ENCODE assay signal across 23 mouse cellular contexts in the genomic region with DNA sequence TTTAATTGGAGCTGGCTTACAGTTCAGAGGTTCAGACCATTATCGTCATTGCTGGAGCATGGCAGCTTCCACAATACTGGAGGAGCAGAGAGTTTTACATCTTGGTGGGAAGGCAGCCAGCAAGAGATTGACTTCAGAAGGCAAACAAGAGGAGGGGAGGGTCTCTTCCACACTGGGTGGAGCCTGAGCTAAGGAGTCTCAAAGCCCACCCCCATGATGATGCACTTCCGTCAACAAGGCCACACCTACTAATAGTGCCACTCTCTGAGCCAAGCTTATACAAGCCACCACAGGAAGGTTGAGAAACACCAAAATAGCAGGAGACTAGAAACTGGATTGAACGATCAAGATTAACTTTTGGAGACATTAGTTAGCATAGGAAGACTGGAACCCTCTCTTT. TPM values are rescaled to one million over a fixed set of nuclear protein-coding genes. Genes with fewer than 3 reads are reported as not detected.
"Had no signal": no experiment of that assay in that cellular context is flagged by ENCODE, and none has a peak within 500 bp of the region (broad histone marks: within the 10 kb centered on the region; RNA-seq: fewer than 3 reads in every experiment).

No protein-coding gene starts in this region.

- H3K27ac ChIP-seq: liver, embryonic 13.5 days; stomach, embryonic 15.5 days had no signal

- H3K36me3 ChIP-seq: liver, embryonic 13.5 days; stomach, embryonic 15.5 days had no signal

- H3K9me3 ChIP-seq: liver, embryonic 13.5 days; stomach, embryonic 15.5 days had no signal

- H3K27me3 ChIP-seq: stomach, embryonic 15.5 days had no signal

- H3K9ac ChIP-seq: liver, embryonic 13.5 days; stomach, embryonic 15.5 days had no signal

- H3K4me2 ChIP-seq: liver, embryonic 13.5 days; midbrain, embryonic 11.5 days; stomach, embryonic 15.5 days had no signal

- H3K4me1 ChIP-seq: stomach, embryonic 15.5 days had no signal

- DNase-seq: kidney, adult 8-10 months; kidney, postnatal 14 days; kidney, postnatal 4 days; left cerebral cortex, postnatal 4 days; liver, embryonic 13.5 days; lung, adult 2 months; lung, postnatal 14 days; lung, postnatal 4 days; midbrain, embryonic 14.5 days; right cerebral cortex, adult 18-20 months; right cerebral cortex, postnatal 14 days; right cerebral cortex, postnatal 4 days; thymus, adult 18-20 months; thymus, postnatal 36 days had no signal

- H3K4me3 ChIP-seq: liver, embryonic 13.5 days; stomach, embryonic 15.5 days had no signal

RNA-seq across cellular contexts. Expression of a gene that starts 52.5 kb away (rescaled TPM):
- polyA plus RNA-seq: kidney, embryonic 16.5 days; limb, embryonic 14.5 days; liver, adult 2 months; liver, embryonic 13.5 days; liver, embryonic 16.5 days; lung, adult 2 months; lung, embryonic 16.5 days; midbrain, embryonic 11.5 days; midbrain, embryonic 14.5 days; midbrain, postnatal 0 days; neural tube, embryonic 14.5 days had no signal
